Mouse (Mus musculus): ENCODE data around the gene Pofut1.

DNA sequence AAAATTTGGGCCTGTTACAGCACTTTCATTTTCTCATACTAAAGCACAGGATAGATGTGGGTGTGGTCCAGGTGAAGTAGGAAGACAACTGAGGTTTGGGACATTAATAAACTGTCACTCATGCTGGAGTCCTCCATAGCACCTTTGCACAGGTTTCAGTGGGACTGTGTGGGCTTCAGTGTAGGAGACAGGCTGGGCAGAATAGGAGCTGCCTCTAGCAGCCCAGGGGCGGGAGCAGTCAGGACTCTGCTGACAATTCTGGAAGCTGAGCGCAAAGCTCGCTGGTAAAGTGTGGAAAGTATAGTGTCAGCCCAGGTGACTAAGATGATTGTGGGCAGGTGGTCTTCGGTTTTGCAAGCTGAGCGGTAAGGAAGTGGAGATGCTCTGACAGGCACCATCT is 59.8 kb downstream of the Pofut1 start:
- TF ChIP-seq POLR2A (IDR thresholded peaks at IDR 0.05; ENCODE audit: low read depth, low read length) (no peak), CTCF (conservative IDR thresholded peaks at IDR 0.05; ENCODE audit: insufficient read depth, insufficient read length, low read depth, low read length) (no peak)

Measured in kidney, adult 2 months (tissue).